Mouse (Mus musculus) MEL (cell line): ENCODE measurements around the gene Exoc4. TPM values are rescaled to one million over a fixed set of nuclear protein-coding genes. Genes with fewer than 3 reads are reported as not detected.

ENCODE experiments used
- DNase-seq: peaks from one replicate; pipeline ENCODE4 v3.0.0; 2011; ENCODE audit warnings: low read depth, low spot score
- H3K27ac ChIP-seq: 2 replicates; pipeline ENCODE4 v1.5.1; 2012; ENCODE audit warnings: low read depth, mild to moderate bottlenecking, control low read depth, low read length, moderate library complexity; ENCODE audit not compliant: control insufficient read depth
- H3K27me3 ChIP-seq, 2 experiments: fragments of 150-350 bp in 1 of 2; sonication (generic) in 1 of 2; 2 replicates each; pipeline ENCODE4 v1.6.1; 2012; ENCODE audit warnings: low read length in 2 of 2, mild to moderate bottlenecking in 2 of 2, improper control_type of control experiment in 1 of 2, moderate library complexity in 1 of 2; ENCODE audit not compliant: insufficient read depth in 2 of 2, control insufficient read depth in 1 of 2
- H3K36me3 ChIP-seq, 2 experiments: 2 replicates each; pipeline ENCODE4 v1.6.1; 2012 to 2014; ENCODE audit warnings: low read length in 2 of 2, improper control_type of control experiment in 1 of 2, inconsistent platforms in 1 of 2, mild to moderate bottlenecking in 1 of 2; ENCODE audit not compliant: insufficient read depth in 2 of 2, control insufficient read depth in 1 of 2
- H3K4me1 ChIP-seq, 2 experiments: fragments of 150-350 bp in 1 of 2; sonication (generic) in 1 of 2; 2 replicates each; pipeline ENCODE4 v1.6.1; 2012; ENCODE audit warnings: low read length in 2 of 2, improper control_type of control experiment in 1 of 2, mild to moderate bottlenecking in 1 of 2; ENCODE audit not compliant: insufficient read depth in 2 of 2, control insufficient read depth in 1 of 2
- H3K4me3 ChIP-seq, 2 experiments: fragments of 150-350 bp in 1 of 2; sonication (generic) in 1 of 2; 2 replicates each; pipeline ENCODE4 v1.5.1; 2012; ENCODE audit warnings: low read depth in 2 of 2, low read length in 2 of 2, mild to moderate bottlenecking in 2 of 2, moderate library complexity in 2 of 2, control low read depth in 1 of 2, improper control_type of control experiment in 1 of 2; ENCODE audit not compliant: control insufficient read depth in 1 of 2, insufficient read depth in 1 of 2
- H3K79me2 ChIP-seq: 2 replicates; pipeline ENCODE4 v1.6.1; 2012; ENCODE audit warnings: mild to moderate bottlenecking, low read length, moderate library complexity; ENCODE audit not compliant: control insufficient read depth, poor library complexity, insufficient read depth
- H3K9ac ChIP-seq: 2 replicates; pipeline ENCODE4 v1.6.1; 2012; ENCODE audit warnings: low read depth, mild to moderate bottlenecking, control low read depth, low read length, moderate library complexity; ENCODE audit not compliant: control insufficient read depth, poor library complexity, severe bottlenecking
- H3K9me3 ChIP-seq: fragments of 150-350 bp; sonication (generic); replicated peaks from 2 replicates; pipeline ENCODE4 v1.6.1; 2012; ENCODE audit warnings: mild to moderate bottlenecking, low read length, improper control_type of control experiment, moderate library complexity; ENCODE audit not compliant: insufficient read depth
- BHLHE40 ChIP-seq: IDR thresholded peaks from 2 replicates; pipeline ENCODE4 v1.6.1; 2012; ENCODE audit warnings: low read depth, mild to moderate bottlenecking, inconsistent platforms, low read length, improper control_type of control experiment, borderline replicate concordance
- CHD1 ChIP-seq: IDR thresholded peaks from 2 replicates; pipeline ENCODE4 v1.6.1; 2012; ENCODE audit warnings: low read depth, mild to moderate bottlenecking, inconsistent platforms, low read length, improper control_type of control experiment
- E2F4 ChIP-seq: IDR thresholded peaks from 2 replicates; pipeline ENCODE4 v1.6.1; 2011; ENCODE audit warnings: low read depth, low read length, improper control_type of control experiment, borderline replicate concordance
- GATA1 ChIP-seq: IDR thresholded peaks from 2 replicates; pipeline ENCODE4 v1.6.1; 2011; ENCODE audit warnings: low read depth, low read length, improper control_type of control experiment
- HCFC1 ChIP-seq: IDR thresholded peaks from 2 replicates; pipeline ENCODE4 v1.6.1; 2012; ENCODE audit warnings: low read depth, mild to moderate bottlenecking, inconsistent platforms, low read length, improper control_type of control experiment, moderate library complexity
- MEF2A ChIP-seq: IDR thresholded peaks from 2 replicates; pipeline ENCODE4 v1.6.1; 2014; ENCODE audit warnings: low read depth, mild to moderate bottlenecking, inconsistent platforms, low read length, improper control_type of control experiment; ENCODE audit not compliant: poor library complexity, insufficient replicate concordance, severe bottlenecking; ENCODE audit errors: extremely low read depth
- MYB ChIP-seq: IDR thresholded peaks from 2 replicates; pipeline ENCODE4 v1.6.1; 2011; ENCODE audit warnings: mild to moderate bottlenecking, low read depth, low read length, improper control_type of control experiment
- MYC ChIP-seq: IDR thresholded peaks from 2 replicates; pipeline ENCODE4 v1.6.1; 2011; ENCODE audit warnings: low read depth, mild to moderate bottlenecking, low read length, improper control_type of control experiment, moderate library complexity
- NELFE ChIP-seq: IDR thresholded peaks from 2 replicates; pipeline ENCODE4 v1.6.1; 2011; ENCODE audit warnings: low read depth, low read length, improper control_type of control experiment
- NRF1 ChIP-seq: IDR thresholded peaks from 2 replicates; pipeline ENCODE4 v1.6.1; 2014; ENCODE audit warnings: low read depth, mild to moderate bottlenecking, inconsistent platforms, low read length, improper control_type of control experiment, moderate library complexity; ENCODE audit not compliant: poor library complexity, insufficient read depth, severe bottlenecking
- POLR2AphosphoS2 ChIP-seq: IDR thresholded peaks from 2 replicates; pipeline ENCODE4 v1.6.1; 2011; ENCODE audit warnings: low read length, improper control_type of control experiment
- TBP ChIP-seq: IDR thresholded peaks from 2 replicates; pipeline ENCODE4 v1.8.0; 2011; ENCODE audit warnings: low read depth, low read length, improper control_type of control experiment
- USF1 ChIP-seq: IDR thresholded peaks from 2 replicates; pipeline ENCODE4 v1.6.1; 2014; ENCODE audit warnings: low read depth, mild to moderate bottlenecking, inconsistent platforms, low read length, improper control_type of control experiment, moderate library complexity
- USF2 ChIP-seq, 2 experiments: IDR thresholded peaks; 2 replicates each; pipeline ENCODE4 v1.6.1; 2011 to 2012; ENCODE audit warnings: improper control_type of control experiment in 2 of 2, low read length in 2 of 2, borderline replicate concordance in 1 of 2, inconsistent platforms in 1 of 2, low read depth in 1 of 2, mild to moderate bottlenecking in 1 of 2; ENCODE audit not compliant: insufficient read depth in 1 of 2
- ZC3H11A ChIP-seq: IDR thresholded peaks from 2 replicates; pipeline ENCODE4 v1.6.1; 2012; ENCODE audit warnings: low read depth, mild to moderate bottlenecking, inconsistent platforms, low read length, improper control_type of control experiment
- polyA plus RNA-seq, 2 experiments: library from polyadenylated mRNA; stranded (reverse) in 1 of 2; unstranded in 1 of 2; fragments of >175 nt in 1 of 2; fragments of >200 nt in 1 of 2; gene quantifications; 2 replicates each; pipeline versions ENCODE4 v1.2.1 to v1.2.4; 2012; ENCODE audit warnings: low replicate concordance in 2 of 2, low read depth in 1 of 2; ENCODE audit not compliant: insufficient read length in 2 of 2, insufficient read depth in 1 of 2, missing spikeins in 1 of 2
- total RNA-seq: library from RNA; depleted of rRNA; stranded (reverse); fragments of 300-350 nt; gene quantifications from 2 replicates; pipeline ENCODE4 v1.2.3, GENCODE M21; 2012

The Exoc4 gene
- total and polyA plus RNA-seq, 3 experiments = 16.4 to 22.6 TPM; not detected in 1

DNA sequence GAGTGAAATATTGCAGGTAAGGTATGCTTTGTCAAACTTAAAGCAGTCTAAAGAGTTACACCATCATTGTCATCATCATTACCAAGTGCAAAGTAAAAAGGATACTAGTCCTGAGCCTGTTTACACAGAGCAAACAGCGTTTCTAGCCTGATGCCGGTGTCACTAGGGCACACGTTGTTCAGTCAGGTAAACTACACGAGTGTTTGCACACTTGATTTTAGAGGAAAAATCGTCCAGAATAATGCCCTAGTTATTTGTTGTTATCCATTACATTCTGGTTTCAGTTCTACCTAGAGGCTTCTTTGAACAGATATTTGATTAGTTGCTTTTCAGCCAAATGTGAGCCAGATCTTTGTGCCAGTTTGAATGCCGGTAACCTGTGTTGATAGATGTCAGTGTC, 37.5 kb downstream of the Exoc4 start:
- Histone ChIP-seq H3K4me3 (no peak overlapping the region), H3K27ac (no peak overlapping the region), H3K9ac (no peak overlapping the region), H3K4me1 (peaks cover 0 to 4% of the 10 kb centered on the region in 2 experiments; a peak in 1 of 4 replicates), H3K79me2 (no peaks in the 10 kb centered on the region), H3K27me3 (no peaks in the 10 kb centered on the region), H3K9me3 (no peaks in the 10 kb centered on the region)
- no peak for DNase-seq
- TF ChIP-seq MYC = no peak
- no peak for TF ChIP-seq BHLHE40
- no peak for TF ChIP-seq USF1
- TF ChIP-seq NRF1 = no peak
- no peak for TF ChIP-seq GATA1
- no peak for TF ChIP-seq MYB
- TF ChIP-seq HCFC1 = no peak
- no peak for TF ChIP-seq NELFE
- TF ChIP-seq, all 39 proteins: peak for 0
- H3K36me3 ChIP-seq = peaks cover 0 to 4% of the 10 kb centered on the region in 2 experiments; a peak in 2 of 4 replicates

DNA sequence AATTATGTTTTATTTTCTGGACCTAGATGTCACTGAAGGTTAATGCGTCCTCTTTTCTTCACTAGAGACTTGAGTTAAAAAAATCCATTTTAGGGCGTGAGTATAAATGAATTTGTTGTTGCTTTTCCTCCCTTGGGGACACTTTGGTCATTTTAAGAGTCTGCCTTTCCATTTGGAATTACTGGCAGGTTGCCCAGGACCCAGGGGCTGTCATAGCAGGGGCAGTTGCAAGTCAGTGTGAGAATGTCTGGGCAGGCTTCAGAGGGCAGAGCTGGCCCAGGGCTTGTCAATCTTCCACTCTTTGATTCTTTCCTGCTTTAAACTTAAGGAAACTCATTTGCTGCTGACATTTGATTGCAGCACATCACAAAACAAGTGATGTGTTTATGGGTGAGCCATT, 45.7 kb downstream of the Exoc4 start:
- DNase-seq = no peak
- no peak for TF ChIP-seq NRF1
- no peak for TF ChIP-seq CHD1
- TF ChIP-seq USF2 (IDR thresholded peaks at IDR 0.05; ENCODE audit: borderline replicate concordance in 1 of 2, insufficient read depth in 1 of 2, low read depth in 1 of 2, low read length in 2 of 2) = no peak
- TF ChIP-seq MEF2A = no peak
- TF ChIP-seq TBP = no peak
- TF ChIP-seq MYB = no peak
- no peak for TF ChIP-seq E2F4
- no peak for TF ChIP-seq NELFE
- no peak for TF ChIP-seq POLR2AphosphoS2
- TF ChIP-seq ZC3H11A = no peak
- TF ChIP-seq, all 39 proteins: peak for 0
- no peaks in the 10 kb centered on the region for H3K27me3 ChIP-seq
- no peaks in the 10 kb centered on the region for H3K9me3 ChIP-seq
- no peak overlapping the region for H3K9ac ChIP-seq
- H3K27ac ChIP-seq = no peak overlapping the region
- no peaks in the 10 kb centered on the region for H3K79me2 ChIP-seq
- H3K4me3 ChIP-seq = no peak overlapping the region
- peaks cover 6 to 16% of the 10 kb centered on the region in 2 experiments for H3K4me1 ChIP-seq
- H3K36me3 ChIP-seq = peaks cover 4 to 17% of the 10 kb centered on the region in 2 experiments; a peak in 3 of 4 replicates
